Mouse (Mus musculus) left cerebral cortex, adult 18-20 months (tissue): ENCODE results near the gene Smyd2. TPM values are rescaled to one million over a fixed set of nuclear protein-coding genes. Genes with fewer than 3 reads are reported as not detected.

ENCODE experiments used
- DNase-seq, 2 experiments: peaks; one replicate each; pipeline ENCODE4 v3.0.0; 2021 to 2022; ENCODE audit warnings: low spot score in 2 of 2, mixed read lengths in 1 of 2
- long read RNA-seq, 2 experiments: library from polyadenylated mRNA; stranded (forward); transcript quantifications; one replicate each; pipeline ENCODE4 v2.0.0; 2021
- total RNA-seq, 2 experiments: library from RNA; stranded (reverse); gene quantifications; 2 replicates each; pipeline ENCODE4 v1.2.3; 2021

Smyd2 gene
- 100 to 1,000 TPM in 1 of 2 experiments, 10 to 100 TPM in 1; 88.4 to 113 TPM for total RNA-seq
- long read RNA-seq, experiment 1, transcript Smyd2-201 (12 exons, 1,680 nt), result major isoform, 111 of 127 reads
- long read RNA-seq, experiment 1, partial matches to known transcripts, result 5 of 127 reads
- long read RNA-seq, experiment 1, other reads (novel, unspliced or antisense), result 8 of 127 reads
- long read RNA-seq, experiment 2, transcript Smyd2-201 (12 exons, 1,680 nt), result major isoform, 98 of 111 reads
- long read RNA-seq, experiment 2, partial matches to known transcripts, result 3 of 111 reads
- long read RNA-seq, experiment 2, other reads (novel, unspliced or antisense), result 6 of 111 reads

DNA sequence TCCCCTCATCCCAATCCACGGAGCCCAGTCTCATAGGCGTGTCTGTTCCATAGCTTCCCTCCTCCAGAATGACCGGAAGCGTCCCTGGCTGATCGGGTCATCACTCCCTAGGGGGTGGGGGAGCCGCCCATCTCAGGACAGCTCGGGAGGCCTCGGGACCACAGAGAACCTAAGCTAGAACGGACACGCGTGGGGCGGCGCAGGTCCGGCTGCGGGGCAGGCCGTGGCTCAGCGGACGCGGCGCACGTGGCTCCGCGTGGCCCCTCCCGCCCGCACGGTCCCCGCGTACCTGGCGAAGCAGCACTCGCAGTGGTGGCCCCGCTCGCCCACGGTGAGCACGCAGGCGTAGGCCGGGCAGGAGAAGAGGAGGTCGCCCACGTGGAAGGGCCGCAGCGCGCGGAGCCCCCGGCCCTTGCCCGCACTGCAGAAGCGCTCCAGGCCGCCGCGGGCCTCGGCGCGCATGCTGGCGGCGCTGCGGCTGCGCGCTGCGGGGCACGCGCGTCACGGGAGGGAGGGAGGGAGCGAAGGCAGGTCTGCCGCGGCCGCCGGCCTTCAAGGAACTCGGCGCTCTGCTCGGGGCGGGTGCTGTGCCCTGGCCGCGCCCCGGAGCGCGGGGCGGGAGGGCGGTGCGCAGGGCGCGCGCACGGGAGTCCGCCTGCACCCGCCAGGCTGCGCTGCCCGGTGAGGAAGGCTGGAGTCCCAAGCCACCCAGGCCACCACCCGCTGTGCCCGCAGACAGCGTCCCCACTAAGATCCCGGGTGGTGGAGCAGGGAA is at the start of gene Smyd2:
TSS of gene Smyd2 (minus strand) at position 546 of the 775 bp plus-strand sequence.
- peak; percentile 35 to 70 for DNase-seq

GRCm38 (mm10) chr1:189970381-189970780 is 48.2 kb upstream of the Smyd2 start:
- no peak for DNase-seq

GRCm38 (mm10) chr1:189968027-189968426 is 45.9 kb upstream of the Smyd2 start:
- no peak for DNase-seq

DNA sequence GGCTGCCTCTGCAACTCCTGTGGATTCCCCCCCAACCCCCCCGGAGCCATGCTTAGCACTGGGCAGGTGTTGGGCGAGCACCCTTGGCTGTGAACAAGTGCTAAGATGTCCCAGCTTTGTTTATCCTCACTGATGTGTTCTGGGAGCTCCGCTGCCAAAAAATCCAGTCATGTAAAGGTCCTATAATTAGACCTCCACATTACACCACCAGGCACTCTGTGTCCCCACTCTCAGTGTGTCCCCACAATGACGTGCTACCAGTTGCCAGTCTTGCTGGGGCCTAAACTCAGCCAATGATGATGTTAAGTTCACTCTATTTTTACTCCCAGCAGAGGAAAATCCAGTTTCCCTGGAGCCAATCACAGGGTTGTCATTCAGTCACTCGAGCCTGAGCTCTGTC is 38.3 kb upstream of the Smyd2 start:
- peak; percentile 52 to 69 for DNase-seq

GRCm38 (mm10) chr1:189959802-189960201 is 37.6 kb upstream of the Smyd2 start:
- DNase-seq, result no peak

- DNase-seq, result no peak
These were observed 29.7 kb upstream of the Smyd2 start for GRCm38 (mm10) chr1:189951861-189952260.

DNA sequence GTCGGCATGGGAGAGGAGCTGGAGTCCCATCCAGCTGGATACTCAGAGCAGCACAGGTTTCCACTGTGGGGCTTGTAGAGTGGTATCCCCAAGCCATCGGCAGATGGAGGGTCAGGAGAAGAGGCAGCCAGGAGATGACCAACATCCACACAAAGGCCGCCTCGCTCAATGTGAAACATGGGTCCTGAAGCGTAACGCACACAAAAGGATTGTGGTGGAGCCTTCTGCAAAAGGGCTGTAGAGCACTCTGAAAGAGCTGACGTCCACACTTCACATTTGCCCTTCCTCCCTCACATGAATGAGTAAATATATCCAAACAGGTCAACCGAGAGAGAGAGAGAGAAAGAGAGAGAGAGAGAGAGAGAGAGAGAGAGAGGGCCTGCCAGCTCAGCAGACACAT is 25.2 kb upstream of the Smyd2 start:
- no peak for DNase-seq

- DNase-seq, result no peak
These were observed 24.0 kb upstream of the Smyd2 start for GRCm38 (mm10) chr1:189946126-189946525.

DNA sequence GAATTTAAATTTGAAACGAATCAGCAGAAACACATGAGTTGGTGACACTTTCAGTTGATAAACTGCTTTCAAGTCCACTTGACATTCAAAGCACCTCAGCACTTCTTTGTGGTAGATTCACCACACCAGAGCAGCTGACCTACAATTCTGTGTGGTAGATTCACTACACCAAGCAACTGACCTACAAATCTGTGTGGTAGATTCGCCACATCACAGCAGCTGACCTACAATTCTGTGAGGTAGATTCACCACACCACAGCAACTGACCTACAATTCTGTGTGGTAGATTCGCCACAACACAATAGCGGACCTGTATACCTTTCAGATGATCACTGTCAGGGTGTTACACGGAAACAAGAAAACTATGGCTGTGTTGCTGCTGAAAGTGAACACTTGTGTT is 19.6 kb upstream of the Smyd2 start:
- no peak for DNase-seq

GRCm38 (mm10) chr1:189936436-189937105 is 14.4 kb upstream of the Smyd2 start:
- no peak for DNase-seq

GRCm38 (mm10) chr1:189933480-189934202 is 11.5 kb upstream of the Smyd2 start:
- DNase-seq, result no peak

- no peak for DNase-seq
These were observed 10.8 kb upstream of the Smyd2 start for GRCm38 (mm10) chr1:189932976-189933375.

DNA sequence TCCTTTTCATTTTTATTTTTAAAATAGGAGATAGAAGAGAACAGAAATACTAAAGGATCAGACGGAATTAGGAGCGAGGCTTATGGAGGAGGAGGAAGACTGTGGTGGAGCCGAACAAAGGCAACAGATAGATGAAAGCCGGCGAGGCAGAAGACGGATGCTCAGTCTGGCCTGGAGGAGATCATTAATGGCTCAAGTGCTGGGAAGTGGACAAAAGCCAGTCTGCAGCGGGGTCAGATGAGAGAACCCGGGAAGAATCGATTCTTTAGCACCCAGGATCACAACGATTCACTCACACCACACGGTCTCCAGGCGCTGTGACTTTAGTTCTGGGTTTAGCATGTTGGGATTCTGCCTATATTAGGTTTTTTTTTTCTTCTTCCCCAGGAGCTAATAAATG is 10.0 kb upstream of the Smyd2 start:
- DNase-seq, result no peak

DNA sequence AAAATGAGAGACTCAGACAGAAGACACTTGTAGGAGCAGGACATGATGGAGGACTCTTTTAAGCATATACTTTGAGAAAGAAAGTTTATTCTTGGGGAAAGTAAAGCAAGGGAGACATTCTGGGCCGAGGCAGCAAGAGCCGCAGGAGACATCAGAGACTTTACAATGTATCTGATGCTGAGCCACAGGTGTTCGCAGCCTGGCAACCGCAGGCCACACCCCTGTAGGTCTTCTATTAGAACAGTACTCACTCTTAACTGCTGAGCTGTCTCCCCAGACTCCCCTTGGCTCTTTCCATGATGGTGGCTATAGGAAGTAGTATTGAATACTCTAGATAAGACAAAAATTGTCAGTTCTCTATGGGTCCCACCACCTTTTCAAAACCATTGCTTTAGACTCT is 7.7 kb upstream of the Smyd2 start:
- no peak for DNase-seq

DNA sequence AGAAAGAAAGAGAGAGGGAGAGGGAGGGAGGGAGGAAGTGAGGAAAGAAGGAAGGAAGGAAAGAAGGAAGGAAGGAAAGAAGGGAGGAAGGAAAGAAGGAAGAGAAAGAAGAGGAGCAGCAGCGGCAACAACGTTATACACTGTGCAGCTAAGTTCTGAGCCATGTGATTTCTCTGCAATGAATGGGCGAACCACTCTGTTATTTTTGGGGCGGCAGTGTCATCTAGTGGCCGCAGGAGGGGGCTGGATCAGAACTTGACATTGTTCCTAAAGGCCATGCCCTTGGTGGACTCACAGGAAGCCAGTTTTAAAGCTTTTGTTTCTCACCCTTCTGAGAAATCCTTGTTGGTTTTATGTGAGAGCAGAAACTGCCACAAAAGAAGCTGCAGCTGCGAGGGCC is 5.5 kb upstream of the Smyd2 start:
- peak in 1 of 2 experiments; percentile 29 for DNase-seq

- no peak for DNase-seq
These were observed 4.1 kb upstream of the Smyd2 start for GRCm38 (mm10) chr1:189926279-189926678.

DNA sequence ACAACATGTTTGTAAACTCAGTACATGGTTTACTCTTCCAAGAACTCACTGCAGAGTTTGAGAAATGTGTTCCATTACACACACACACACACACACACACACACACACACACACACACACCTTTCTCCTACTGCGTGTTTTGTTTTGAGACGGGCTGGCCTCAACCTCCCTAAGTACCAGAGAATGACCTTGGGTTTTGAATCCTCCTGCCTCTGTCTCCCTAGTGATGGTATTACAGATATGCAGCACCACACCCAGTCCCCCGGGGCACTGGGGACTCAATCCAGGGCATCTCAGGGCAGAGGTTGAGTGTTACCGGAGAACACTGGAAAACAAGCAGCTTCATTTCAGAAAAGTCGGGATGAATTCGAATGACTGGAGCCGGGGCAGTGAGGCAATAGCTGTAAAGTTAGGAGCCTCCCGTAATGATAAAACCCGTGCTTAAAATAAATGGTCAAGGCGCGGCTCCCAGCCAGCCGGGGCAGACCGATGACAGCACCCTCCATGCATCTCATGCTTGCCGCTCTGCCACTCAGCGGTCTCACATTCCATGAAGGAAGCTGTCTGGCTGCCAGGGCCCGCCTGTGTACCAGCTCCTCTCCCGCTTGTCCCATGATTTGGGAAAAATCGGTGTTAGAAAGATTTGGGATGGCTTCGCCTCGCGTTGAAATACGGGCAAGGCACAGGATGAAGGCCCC is 1.9 kb upstream of the Smyd2 start:
- DNase-seq, result no peak

GRCm38 (mm10) chr1:189923157-189923556 is 994 bp upstream of the Smyd2 start:
- no peak for DNase-seq

- DNase-seq, result no peak
These were observed 558 bp upstream of the Smyd2 start for GRCm38 (mm10) chr1:189922721-189923120.

- no peak for DNase-seq
These were observed 670 bp downstream of the Smyd2 start for GRCm38 (mm10) chr1:189921568-189921817.
